Mouse (Mus musculus): Measurements from ENCODE around the gene Tent4b.

Gene Tent4b

GRCm38 (mm10) chr8:88221353-88221752 lies 22.3 kb downstream of the Tent4b start:
- in situ Hi-C loops (cut with MboI; ENCODE audit: low pct_unique_long_range_greater_than_20kb in 1 of 2, low sequenced_read_pairs in 2 of 2, unreplicated experiment in 1 of 2), result no loop called here

GRCm38 (mm10) chr8:88225358-88225757 lies 26.3 kb downstream of the Tent4b start:
- in situ Hi-C loops (cut with MboI; ENCODE audit: low pct_unique_long_range_greater_than_20kb in 1 of 2, low sequenced_read_pairs in 2 of 2, unreplicated experiment in 1 of 2), result no loop called here

- in situ Hi-C loops (cut with MboI; ENCODE audit: low pct_unique_long_range_greater_than_20kb in 1 of 2, low sequenced_read_pairs in 2 of 2, unreplicated experiment in 1 of 2), result no loop called here
These were observed 28.8 kb downstream of the Tent4b start for GRCm38 (mm10) chr8:88227851-88228250.

GRCm38 (mm10) chr8:88228286-88228685 lies 29.3 kb downstream of the Tent4b start:
- in situ Hi-C loops (cut with MboI; ENCODE audit: low pct_unique_long_range_greater_than_20kb in 1 of 2, low sequenced_read_pairs in 2 of 2, unreplicated experiment in 1 of 2), result no loop called here

- in situ Hi-C loops (cut with MboI; ENCODE audit: low pct_unique_long_range_greater_than_20kb in 1 of 2, low sequenced_read_pairs in 2 of 2, unreplicated experiment in 1 of 2), result no loop called here
These were observed 29.8 kb downstream of the Tent4b start for GRCm38 (mm10) chr8:88228800-88229199.

GRCm38 (mm10) chr8:88236666-88237065 lies 37.7 kb downstream of the Tent4b start:
- in situ Hi-C loops (cut with MboI; ENCODE audit: low pct_unique_long_range_greater_than_20kb in 1 of 2, low sequenced_read_pairs in 2 of 2, unreplicated experiment in 1 of 2), result no loop called here

GRCm38 (mm10) chr8:88237606-88238005 lies 38.6 kb downstream of the Tent4b start:
- in situ Hi-C loops (cut with MboI; ENCODE audit: low pct_unique_long_range_greater_than_20kb in 1 of 2, low sequenced_read_pairs in 2 of 2, unreplicated experiment in 1 of 2), result no loop called here

- in situ Hi-C loops (cut with MboI; ENCODE audit: low pct_unique_long_range_greater_than_20kb in 1 of 2, low sequenced_read_pairs in 2 of 2, unreplicated experiment in 1 of 2), result no loop called here
These were observed 40.3 kb downstream of the Tent4b start for GRCm38 (mm10) chr8:88239277-88239676.

GRCm38 (mm10) chr8:88241871-88242270 lies 42.9 kb downstream of the Tent4b start:
- in situ Hi-C loops (cut with MboI; ENCODE audit: low pct_unique_long_range_greater_than_20kb in 1 of 2, low sequenced_read_pairs in 2 of 2, unreplicated experiment in 1 of 2), result no loop called here

GRCm38 (mm10) chr8:88244298-88244697 lies 45.3 kb downstream of the Tent4b start:
- in situ Hi-C loops (cut with MboI; ENCODE audit: low pct_unique_long_range_greater_than_20kb in 1 of 2, low sequenced_read_pairs in 2 of 2, unreplicated experiment in 1 of 2), result no loop called here

GRCm38 (mm10) chr8:88252791-88253190 lies 53.8 kb downstream of the Tent4b start:
- in situ Hi-C loops (cut with MboI; ENCODE audit: low pct_unique_long_range_greater_than_20kb in 1 of 2, low sequenced_read_pairs in 2 of 2, unreplicated experiment in 1 of 2), result loop anchor here in 1 of 2 experiments (25.0 kb wide), 1 partner anchor 360 kb away; no protein-coding TSS in a partner anchor

GRCm38 (mm10) chr8:88254957-88255356 lies 55.9 kb downstream of the Tent4b start:
- in situ Hi-C loops (cut with MboI; ENCODE audit: low pct_unique_long_range_greater_than_20kb in 1 of 2, low sequenced_read_pairs in 2 of 2, unreplicated experiment in 1 of 2), result loop anchor here in 1 of 2 experiments (25.0 kb wide), 1 partner anchor 357 kb away; no protein-coding TSS in a partner anchor

- in situ Hi-C loops (cut with MboI; ENCODE audit: low pct_unique_long_range_greater_than_20kb in 1 of 2, low sequenced_read_pairs in 2 of 2, unreplicated experiment in 1 of 2), result loop anchor here in 1 of 2 experiments (25.0 kb wide), 1 partner anchor 354 kb away; no protein-coding TSS in a partner anchor
These were observed 59.0 kb downstream of the Tent4b start for GRCm38 (mm10) chr8:88258024-88258423.

GRCm38 (mm10) chr8:88258544-88258943 lies 59.5 kb downstream of the Tent4b start:
- in situ Hi-C loops (cut with MboI; ENCODE audit: low pct_unique_long_range_greater_than_20kb in 1 of 2, low sequenced_read_pairs in 2 of 2, unreplicated experiment in 1 of 2), result loop anchor here in 1 of 2 experiments (25.0 kb wide), 1 partner anchor 354 kb away; no protein-coding TSS in a partner anchor

- in situ Hi-C loops (cut with MboI; ENCODE audit: low pct_unique_long_range_greater_than_20kb in 1 of 2, low sequenced_read_pairs in 2 of 2, unreplicated experiment in 1 of 2), result loop anchor here in 1 of 2 experiments (25.0 kb wide), 1 partner anchor 352 kb away; no protein-coding TSS in a partner anchor
These were observed 61.5 kb downstream of the Tent4b start for GRCm38 (mm10) chr8:88260466-88260980.

- in situ Hi-C loops (cut with MboI; ENCODE audit: low pct_unique_long_range_greater_than_20kb in 1 of 2, low sequenced_read_pairs in 2 of 2, unreplicated experiment in 1 of 2), result loop anchor here in 1 of 2 experiments (25.0 kb wide), 1 partner anchor 349 kb away; no protein-coding TSS in a partner anchor
These were observed 64.0 kb downstream of the Tent4b start for GRCm38 (mm10) chr8:88262831-88263635.

- in situ Hi-C loops (cut with MboI; ENCODE audit: low pct_unique_long_range_greater_than_20kb in 1 of 2, low sequenced_read_pairs in 2 of 2, unreplicated experiment in 1 of 2), result loop anchor here in 1 of 2 experiments (25.0 kb wide), 1 partner anchor 347 kb away; no protein-coding TSS in a partner anchor
These were observed 66.5 kb downstream of the Tent4b start for GRCm38 (mm10) chr8:88265511-88265910.

GRCm38 (mm10) chr8:88266170-88266800 lies 67.3 kb downstream of the Tent4b start:
- in situ Hi-C loops (cut with MboI; ENCODE audit: low pct_unique_long_range_greater_than_20kb in 1 of 2, low sequenced_read_pairs in 2 of 2, unreplicated experiment in 1 of 2), result loop anchor here in 1 of 2 experiments (25.0 kb wide), 1 partner anchor 346 kb away; no protein-coding TSS in a partner anchor

All from mouse embryonic stem cell (cell line).